Mouse (Mus musculus) ES-CJ7 (cell line): ENCODE data around the gene Syce1.
"Not testable (repeated sequence)": the region's sequence is repeated elsewhere in the genome, so short reads cannot be mapped to it uniquely, and the experiment has no call there.

Experiments
- DNase-seq: peaks from one replicate; pipeline ENCODE4 v3.0.0; 2011; ENCODE audit warnings: low read depth, low spot score

Syce1 gene

GRCm38 (mm10) chr7:140765888-140766739, 21.5 kb downstream of the Syce1 start:
- DNase-seq: no peak

- DNase-seq: not testable (repeated sequence)
Measured at GRCm38 (mm10) chr7:140765391-140765790, 22.3 kb downstream of the Syce1 start.

GRCm38 (mm10) chr7:140763447-140764020, 24.1 kb downstream of the Syce1 start, which contains the start of gene Cyp2e1:
Gene Cyp2e1, plus strand, starts transcription at chr7:140763739.
- no peak for DNase-seq

GRCm38 (mm10) chr7:140760647-140761046, 27.0 kb downstream of the Syce1 start:
- no peak for DNase-seq

GRCm38 (mm10) chr7:140756151-140756854, 31.3 kb downstream of the Syce1 start:
- DNase-seq: no peak

GRCm38 (mm10) chr7:140754556-140754955, 33.1 kb downstream of the Syce1 start:
- no peak for DNase-seq

- DNase-seq: no peak
Measured at GRCm38 (mm10) chr7:140748827-140749160, 38.9 kb downstream of the Syce1 start.

- no peak for DNase-seq
Measured at GRCm38 (mm10) chr7:140748116-140748826, 39.4 kb downstream of the Syce1 start.

GRCm38 (mm10) chr7:140747402-140747801, 40.2 kb downstream of the Syce1 start:
- DNase-seq: no peak

- DNase-seq: peak; percentile 5
Measured at GRCm38 (mm10) chr7:140733162-140733561, 54.5 kb downstream of the Syce1 start.
